ENCODE assay signal across 8 mouse cellular contexts in the genomic region with DNA sequence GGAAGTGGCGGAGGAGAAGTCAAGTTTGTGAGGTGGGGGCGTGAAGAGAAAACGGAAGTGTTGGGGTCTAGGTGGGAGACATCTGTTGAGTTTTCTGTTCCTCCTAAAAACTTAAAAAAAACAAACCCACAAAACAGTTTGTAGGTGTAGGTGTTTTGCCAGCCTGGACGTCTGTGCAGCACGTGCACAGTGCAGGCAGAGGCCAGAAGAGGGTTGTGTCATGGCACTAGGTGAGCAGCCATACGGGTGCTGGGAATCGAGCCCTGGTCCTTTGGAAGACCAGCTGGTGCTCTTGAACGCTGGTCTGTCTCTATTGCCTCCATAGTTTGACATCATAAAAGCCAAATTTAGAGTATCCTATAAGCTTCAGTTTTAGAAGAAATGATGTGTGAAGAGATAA. TPM values are rescaled to one million over a fixed set of nuclear protein-coding genes. Genes with fewer than 3 reads are reported as not detected.
DNase-seq lines count a peak whose midpoint lies in the region; ATAC-seq and TF ChIP-seq lines count a peak whose summit lies in the region.

No protein-coding gene starts in this region.

- H3K4me1 ChIP-seq in hindbrain, embryonic 13.5 days (replicated peaks), result peaks cover 27% of the 10 kb centered on the region
- peaks cover 7% of the 10 kb centered on the region; the same call in 1 of the 2 replicates for H3K4me1 ChIP-seq in midbrain, embryonic 11.5 days (ENCODE audit: control insufficient read depth, insufficient read depth, low read length)

- peak overlapping the region; percentile 72 for H3K4me3 ChIP-seq in left cerebral cortex, adult 2 months
- peak overlapping the region; percentile 81 for H3K4me3 ChIP-seq in hindbrain, embryonic 13.5 days
- peak overlapping the region; percentile 85 for H3K4me3 ChIP-seq in midbrain, embryonic 11.5 days (ENCODE audit: low read depth, low read length)

- H3K9ac ChIP-seq in hindbrain, embryonic 13.5 days, result peak overlapping the region; percentile 86
- H3K9ac ChIP-seq in midbrain, embryonic 11.5 days (ENCODE audit: low read length), result peak overlapping the region; percentile 93

- ATAC-seq in hindbrain, embryonic 13.5 days (ENCODE audit: low FRiP score), result peak; percentile 53; the same call in 1 of the 2 replicates
- peak; percentile 42 for ATAC-seq in midbrain, embryonic 11.5 days (ENCODE audit: low FRiP score)

- no peaks in the 10 kb centered on the region for H3K9me3 ChIP-seq in hindbrain, embryonic 13.5 days
- no peaks in the 10 kb centered on the region for H3K9me3 ChIP-seq in midbrain, embryonic 11.5 days (ENCODE audit: control insufficient read depth, low read length)

- H3K27me3 ChIP-seq in hindbrain, embryonic 13.5 days, result no peaks in the 10 kb centered on the region
- no peaks in the 10 kb centered on the region for H3K27me3 ChIP-seq in midbrain, embryonic 11.5 days (ENCODE audit: control insufficient read depth, insufficient read depth, low read length)

- intact Hi-C loops in left cerebral cortex, adult 2 months (cut with DNase I), result no loop called here
- intact Hi-C loops in left cerebral cortex, postnatal 14 days (cut with DNase I), result loop anchor here (5.0 to 10.0 kb wide), 2 partner anchors 49 to 96 kb away; a partner anchor contains a TSS

- DNase-seq in left cerebral cortex, adult 2 months (ENCODE audit: extremely low spot score in 1 of 2, low spot score in 2 of 2), result no peak
- no peak for DNase-seq in left cerebral cortex, postnatal 14 days (ENCODE audit: low spot score in 2 of 2)
- DNase-seq in c-Kit-positive CD71-negative TER-119-negative erythroid progenitor cells, embryonic 14.5 days (ENCODE audit: low read depth), result peak; percentile 13
- peak; percentile 86 for DNase-seq in midbrain, embryonic 11.5 days (ENCODE audit: low spot score, missing footprints)
- DNase-seq in ovary, postnatal 10 days (ENCODE audit: low spot score), result no peak
- no peak for DNase-seq in B cell, adult 2 months
- no peak for DNase-seq in kidney, adult 18-20 months

- no peak for TF ChIP-seq CTCF in left cerebral cortex, adult 2 months (IDR thresholded peaks at IDR 0.05)

- H3K4me2 ChIP-seq in hindbrain, embryonic 13.5 days, result peak overlapping the region; percentile 80
- H3K4me2 ChIP-seq in midbrain, embryonic 11.5 days, result peak overlapping the region; percentile 63

- H3K36me3 ChIP-seq in hindbrain, embryonic 13.5 days, result peaks cover 31% of the 10 kb centered on the region
- peaks cover 12% of the 10 kb centered on the region; the same call in 1 of the 2 replicates for H3K36me3 ChIP-seq in midbrain, embryonic 11.5 days (ENCODE audit: control insufficient read depth, insufficient read depth, low read length)

- H3K27ac ChIP-seq in left cerebral cortex, adult 2 months, result peak overlapping the region; percentile 91
- peak overlapping the region; percentile 95 for H3K27ac ChIP-seq in hindbrain, embryonic 13.5 days
- peak overlapping the region; percentile 87 for H3K27ac ChIP-seq in midbrain, embryonic 11.5 days (ENCODE audit: low read depth, low read length)

- 15% methylated on average over 8 of the region's 8 CpGs for WGBS in hindbrain, embryonic 13.5 days
- WGBS in midbrain, embryonic 11.5 days, result 18% methylated on average over 8 of the region's 8 CpGs

RNA-seq across cellular contexts. Expression of a gene that starts 0.6 kb away (rescaled TPM):
- total RNA-seq in left cerebral cortex, adult 2 months (2021), result 10 to 100 TPM; 26.0 to 27.2 TPM
- total RNA-seq in left cerebral cortex, postnatal 14 days (2021), result 10 to 100 TPM; 19.2 to 24.0 TPM
- polyA plus RNA-seq in hindbrain, embryonic 13.5 days (2015; fragmentation: Nextera tagmentation; extraction: Ambion mirVana), result 53.8 and 55.4 TPM in 2 replicates
- polyA plus RNA-seq in midbrain, embryonic 11.5 days (2014; fragmentation: Nextera tagmentation; extraction: Ambion mirVana), result 48.5 and 51.8 TPM in 2 replicates

RNA-seq across cellular contexts. Expression of a gene that starts 46.8 kb away (rescaled TPM):
- 100 to 1,000 TPM; 372 to 402 TPM for total RNA-seq in left cerebral cortex, adult 2 months (2021)
- 100 to 1,000 TPM; 441 to 446 TPM for total RNA-seq in left cerebral cortex, postnatal 14 days (2021)
- polyA plus RNA-seq in hindbrain, embryonic 13.5 days (2015; fragmentation: Nextera tagmentation; extraction: Ambion mirVana), result 62.2 and 75.3 TPM in 2 replicates
- polyA plus RNA-seq in midbrain, embryonic 11.5 days (2014; fragmentation: Nextera tagmentation; extraction: Ambion mirVana), result 103 and 112 TPM in 2 replicates

RNA-seq across cellular contexts. Expression of a gene that starts 59.5 kb away (rescaled TPM):
- 10 to 100 TPM; 32.4 to 37.3 TPM for total RNA-seq in left cerebral cortex, adult 2 months (2021)
- 10 to 100 TPM; 31.5 to 32.0 TPM for total RNA-seq in left cerebral cortex, postnatal 14 days (2021)
- 9.0 and 9.1 TPM in 2 replicates for polyA plus RNA-seq in hindbrain, embryonic 13.5 days (2015; fragmentation: Nextera tagmentation; extraction: Ambion mirVana)
- polyA plus RNA-seq in midbrain, embryonic 11.5 days (2014; fragmentation: Nextera tagmentation; extraction: Ambion mirVana), result 3.7 and 4.5 TPM in 2 replicates

Comparison
In these comparisons a context has a peak if more than half of its experiments do, and no peak if none do; other contexts are left out.
1. DNase-seq: peak in c-Kit-positive CD71-negative TER-119-negative erythroid progenitor cells, embryonic 14.5 days (single experiment) and midbrain, embryonic 11.5 days (single experiment); none in left cerebral cortex, adult 2 months (0 of 2), left cerebral cortex, postnatal 14 days (0 of 2), ovary, postnatal 10 days (single experiment), B cell, adult 2 months (0 of 2) and kidney, adult 18-20 months (single experiment).
2. Peak in every context shown above with its lines, with median percentiles within 50 percentile points of each other: H3K27ac ChIP-seq and H3K4me3 ChIP-seq.